Mouse (Mus musculus) cerebellum, adult 2 months (tissue): ENCODE data around the gene Trpm2.

Source experiments
- CTCF ChIP-seq: fragments of 200-500 bp; IDR thresholded peaks from 2 replicates; pipeline ENCODE4 v1.5.1; 2011; ENCODE audit warnings: low read depth, mild to moderate bottlenecking, control low read depth, low read length, moderate library complexity, borderline replicate concordance; ENCODE audit not compliant: insufficient read depth
- POLR2A ChIP-seq: fragments of 200-500 bp; IDR thresholded peaks from 2 replicates; pipeline ENCODE4 v1.6.1; 2011; ENCODE audit warnings: low read length, control low read depth, borderline replicate concordance; ENCODE audit not compliant: insufficient read depth

DNA sequence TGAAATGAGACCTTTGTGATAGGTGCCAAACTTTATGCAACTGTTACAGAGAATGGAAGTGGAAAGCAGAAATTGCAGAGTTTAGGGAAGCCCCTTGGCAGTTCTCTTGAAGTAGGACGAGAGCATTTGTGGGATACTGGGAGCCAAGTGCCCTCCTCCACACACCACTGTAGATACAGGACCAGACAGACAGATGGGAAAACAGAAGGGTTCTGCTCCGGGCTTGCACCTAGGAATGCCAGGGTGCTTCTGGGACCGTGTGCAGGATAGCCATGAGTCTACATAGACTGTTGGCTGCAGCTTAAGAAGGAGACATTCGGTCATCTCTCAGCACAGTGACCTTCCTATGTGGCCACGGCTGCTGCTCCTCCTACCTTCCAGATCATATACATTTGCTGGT is 4.4 kb upstream of the Trpm2 start:
- TF ChIP-seq CTCF (no peak), POLR2A (no peak)
